Mouse (Mus musculus): ENCODE data around the gene Mchr1. TPM values are rescaled to one million over a fixed set of nuclear protein-coding genes. Genes with fewer than 3 reads are reported as not detected.

Gene Mchr1
- total and polyA plus RNA-seq, 2 experiments from 2014 or later = 4.5 to 4.7 TPM

DNA sequence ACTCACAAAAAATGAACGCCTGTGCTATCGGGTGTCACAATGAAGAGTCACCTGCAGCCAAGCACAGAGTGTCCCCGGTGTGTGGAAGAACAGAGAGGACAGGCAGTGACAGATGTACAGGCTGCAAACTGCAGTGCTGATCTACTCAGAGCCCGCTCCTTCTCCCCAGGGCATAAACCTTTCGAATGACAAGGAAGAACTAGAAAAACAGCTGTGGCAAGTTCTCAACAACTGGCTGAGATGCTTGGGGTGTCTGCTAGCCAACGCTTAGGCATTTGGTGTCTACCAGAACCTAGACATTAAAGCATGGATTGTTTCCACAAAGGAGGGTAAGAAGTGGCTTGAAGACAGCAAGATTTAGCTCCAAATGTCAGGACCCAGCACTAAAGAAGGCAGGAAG, 9.6 kb upstream of the Mchr1 start:
- TF ChIP-seq CTCF (IDR thresholded peaks at IDR 0.05; ENCODE audit: low read depth) = no peak
- Histone ChIP-seq H3K27ac (ENCODE audit: low read depth, low read length) (no peak overlapping the region), H3K4me2 (ENCODE audit: low read depth) (no peak overlapping the region), H3K4me3 (ENCODE audit: low read depth, low read length) (no peak overlapping the region), H3K4me1 (ENCODE audit: insufficient read depth) (no peaks in the 10 kb centered on the region), H3K27me3 (ENCODE audit: insufficient read depth, low read length) (no peaks in the 10 kb centered on the region), H3K36me3 (ENCODE audit: insufficient read depth) (no peaks in the 10 kb centered on the region), H3K9ac (no peak overlapping the region), H3K9me3 (ENCODE audit: low read length) (no peaks in the 10 kb centered on the region)
- ATAC-seq (no peak), DNase-seq (no peak)
- 92% methylated on average over 6 of the region's 6 CpGs for WGBS

DNA sequence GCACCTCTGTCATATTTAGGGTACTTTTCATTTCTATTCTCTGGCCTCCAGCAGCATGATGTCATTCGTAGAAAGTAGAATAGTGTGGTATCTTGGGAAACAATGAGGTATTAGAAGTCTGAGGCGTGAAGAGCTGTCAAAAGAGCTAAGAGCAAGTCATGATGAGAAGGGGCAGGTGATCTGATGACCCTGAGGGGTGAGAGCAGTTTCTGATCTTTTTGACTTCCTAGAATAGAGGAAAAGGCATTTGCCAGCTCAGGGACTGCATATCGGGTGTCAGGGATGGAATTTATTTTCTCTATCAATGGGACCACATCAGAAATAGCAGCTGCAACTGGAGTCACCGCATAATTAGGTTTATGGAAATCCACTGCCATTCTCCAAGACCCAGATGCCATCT, 8.5 kb upstream of the Mchr1 start:
- no peaks in the 10 kb centered on the region for H3K36me3 ChIP-seq (ENCODE audit: insufficient read depth)
- H3K27me3 ChIP-seq (ENCODE audit: insufficient read depth, low read length) = no peaks in the 10 kb centered on the region
- H3K4me3 ChIP-seq (ENCODE audit: low read depth, low read length) = no peak overlapping the region
- H3K27ac ChIP-seq (ENCODE audit: low read depth, low read length) = no peak overlapping the region
- no peak for TF ChIP-seq CTCF (IDR thresholded peaks at IDR 0.05; ENCODE audit: low read depth)
- 49% methylated on average over 4 of the region's 4 CpGs for WGBS
- DNase-seq (no peak), ATAC-seq (no peak)
- no peak overlapping the region for H3K4me2 ChIP-seq (ENCODE audit: low read depth)
- no peaks in the 10 kb centered on the region for H3K9me3 ChIP-seq (ENCODE audit: low read length)
- no peaks in the 10 kb centered on the region for H3K4me1 ChIP-seq (ENCODE audit: insufficient read depth)
- H3K9ac ChIP-seq = no peak overlapping the region

DNA sequence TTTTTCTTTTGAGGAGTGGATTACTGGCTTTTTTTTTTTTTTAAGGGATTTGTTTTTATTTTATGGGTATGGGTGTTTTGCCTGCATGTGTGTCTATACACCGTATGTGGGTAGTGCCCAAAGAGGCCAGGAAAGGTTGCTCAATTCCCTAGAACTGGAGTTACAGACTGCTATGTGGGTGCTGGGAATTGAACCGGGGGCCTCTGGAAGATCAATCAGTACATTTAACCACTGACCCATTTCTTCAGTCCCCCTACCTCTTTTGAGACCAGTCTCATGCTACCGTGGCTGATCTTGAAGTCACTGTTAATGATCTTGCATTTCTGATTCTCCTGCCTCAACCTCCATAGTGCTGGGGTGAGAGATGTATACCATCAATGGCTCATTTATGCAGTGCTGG, 8.0 kb upstream of the Mchr1 start:
- Histone ChIP-seq H3K9me3 (ENCODE audit: low read length) (no peaks in the 10 kb centered on the region), H3K4me2 (ENCODE audit: low read depth) (no peak overlapping the region), H3K27me3 (ENCODE audit: insufficient read depth, low read length) (no peaks in the 10 kb centered on the region), H3K4me1 (ENCODE audit: insufficient read depth) (no peaks in the 10 kb centered on the region), H3K36me3 (ENCODE audit: insufficient read depth) (no peaks in the 10 kb centered on the region), H3K27ac (ENCODE audit: low read depth, low read length) (no peak overlapping the region), H3K9ac (no peak overlapping the region), H3K4me3 (ENCODE audit: low read depth, low read length) (no peak overlapping the region)
- no peak for TF ChIP-seq CTCF (IDR thresholded peaks at IDR 0.05; ENCODE audit: low read depth)
- 92% methylated on average over 3 of the region's 3 CpGs for WGBS
- no peak for ATAC-seq
- DNase-seq = no peak

DNA sequence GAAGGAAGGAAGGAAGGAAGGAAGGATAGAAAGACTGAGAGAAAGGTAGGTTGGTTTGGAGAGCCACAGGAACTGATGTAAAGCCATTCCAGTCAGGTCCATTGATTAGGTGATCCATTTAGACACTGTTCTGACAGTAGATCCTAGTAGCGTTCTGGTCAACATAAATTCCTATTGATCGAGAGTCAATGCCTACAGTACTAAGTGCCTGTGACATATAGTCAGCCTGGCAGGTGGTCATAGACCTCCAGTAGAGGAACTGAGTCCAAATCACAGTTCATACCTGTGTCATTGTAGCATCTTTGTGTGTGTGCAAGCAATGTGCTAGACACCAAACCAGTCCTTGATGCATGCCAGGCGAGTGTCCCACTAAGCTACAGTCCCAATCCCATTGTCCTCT, 7.0 kb upstream of the Mchr1 start:
- DNase-seq (no peak), ATAC-seq (no peak)
- H3K9ac ChIP-seq = no peak overlapping the region
- WGBS = 82% methylated on average over 3 of the region's 3 CpGs
- no peaks in the 10 kb centered on the region for H3K36me3 ChIP-seq (ENCODE audit: insufficient read depth)
- H3K4me1 ChIP-seq (ENCODE audit: insufficient read depth) = no peaks in the 10 kb centered on the region
- H3K9me3 ChIP-seq (ENCODE audit: low read length) = no peaks in the 10 kb centered on the region
- H3K4me3 ChIP-seq (ENCODE audit: low read depth, low read length) = no peak overlapping the region
- H3K4me2 ChIP-seq (ENCODE audit: low read depth) = no peak overlapping the region
- TF ChIP-seq CTCF (IDR thresholded peaks at IDR 0.05; ENCODE audit: low read depth) = no peak
- H3K27me3 ChIP-seq (ENCODE audit: insufficient read depth, low read length) = no peaks in the 10 kb centered on the region
- H3K27ac ChIP-seq (ENCODE audit: low read depth, low read length) = no peak overlapping the region

DNA sequence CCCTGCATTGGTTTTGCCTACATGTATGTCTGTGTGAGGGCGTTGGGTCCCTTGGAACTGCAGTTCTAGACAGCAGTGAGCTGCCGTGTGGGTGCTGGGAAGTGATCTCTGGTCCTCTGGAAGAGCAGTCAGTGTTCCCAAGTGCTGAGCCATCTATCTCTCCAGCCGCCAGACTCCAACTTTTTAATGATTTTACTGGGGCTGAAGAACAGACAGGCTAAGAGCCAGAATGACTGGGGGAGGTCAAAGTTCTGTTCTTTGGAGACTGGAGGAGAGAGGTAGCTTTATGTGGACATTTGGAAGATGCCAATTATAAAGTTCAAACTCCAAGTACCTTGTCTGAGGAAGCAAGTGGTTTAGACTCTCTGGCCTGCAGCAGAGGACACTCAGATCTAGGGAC, 5.5 kb upstream of the Mchr1 start:
- H3K9me3 ChIP-seq (ENCODE audit: low read length) = no peaks in the 10 kb centered on the region
- DNase-seq (no peak), ATAC-seq (no peak)
- 72% methylated on average over 3 of the region's 3 CpGs for WGBS
- H3K4me2 ChIP-seq (ENCODE audit: low read depth) = no peak overlapping the region
- H3K4me1 ChIP-seq (ENCODE audit: insufficient read depth) = no peaks in the 10 kb centered on the region
- H3K27ac ChIP-seq (ENCODE audit: low read depth, low read length) = no peak overlapping the region
- no peak overlapping the region for H3K4me3 ChIP-seq (ENCODE audit: low read depth, low read length)
- TF ChIP-seq CTCF (IDR thresholded peaks at IDR 0.05; ENCODE audit: low read depth) = no peak
- no peak overlapping the region for H3K9ac ChIP-seq
- no peaks in the 10 kb centered on the region for H3K36me3 ChIP-seq (ENCODE audit: insufficient read depth)
- no peaks in the 10 kb centered on the region for H3K27me3 ChIP-seq (ENCODE audit: insufficient read depth, low read length)

DNA sequence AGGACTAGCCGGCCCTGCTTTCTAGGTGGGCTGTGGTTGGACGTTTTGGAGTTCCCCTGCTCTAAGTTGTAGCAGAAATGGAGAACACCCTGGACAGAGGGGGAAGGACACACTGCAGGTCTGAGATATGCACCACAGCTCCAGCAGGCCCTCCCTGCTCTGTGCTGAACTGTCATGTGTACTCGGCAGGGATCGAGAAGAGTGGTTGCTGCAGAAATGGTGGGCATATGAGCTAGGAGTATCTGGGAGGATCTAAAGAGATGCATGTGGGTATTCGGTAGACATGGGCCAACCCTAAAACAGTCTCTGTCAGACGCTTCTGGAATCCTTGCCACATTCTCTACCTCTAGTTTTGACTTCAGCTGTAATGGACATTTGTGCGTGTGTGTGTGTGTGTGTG, 4.0 kb upstream of the Mchr1 start:
- no peak overlapping the region for H3K9ac ChIP-seq
- H3K4me1 ChIP-seq (ENCODE audit: insufficient read depth) = no peaks in the 10 kb centered on the region
- no peaks in the 10 kb centered on the region for H3K9me3 ChIP-seq (ENCODE audit: low read length)
- no peak for ATAC-seq
- H3K4me3 ChIP-seq (ENCODE audit: low read depth, low read length) = no peak overlapping the region
- no peak overlapping the region for H3K27ac ChIP-seq (ENCODE audit: low read depth, low read length)
- no peak for TF ChIP-seq CTCF (IDR thresholded peaks at IDR 0.05; ENCODE audit: low read depth)
- no peaks in the 10 kb centered on the region for H3K27me3 ChIP-seq (ENCODE audit: insufficient read depth, low read length)
- no peaks in the 10 kb centered on the region for H3K36me3 ChIP-seq (ENCODE audit: insufficient read depth)
- 84% methylated on average over 7 of the region's 7 CpGs for WGBS
- DNase-seq = no peak
- H3K4me2 ChIP-seq (ENCODE audit: low read depth) = no peak overlapping the region

DNA sequence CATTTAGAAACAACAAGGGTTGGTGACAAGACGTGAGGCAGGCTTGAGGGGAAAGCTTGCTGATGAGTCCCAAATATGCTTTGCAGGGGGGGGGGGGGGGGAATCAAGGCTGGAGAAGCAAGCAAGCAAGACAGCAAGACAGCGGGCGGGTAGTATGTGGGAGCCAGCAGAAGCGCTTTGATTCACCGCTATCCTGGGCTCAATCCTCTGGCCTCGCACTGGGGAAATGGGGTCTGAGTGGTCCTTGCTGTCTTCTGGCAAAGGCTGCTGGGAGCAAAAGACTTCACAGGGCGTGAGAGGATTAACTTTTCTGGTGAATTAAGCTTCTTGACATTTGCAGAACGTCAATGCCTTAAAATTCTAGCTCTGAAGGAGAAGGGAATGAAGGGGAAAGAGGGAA, 763 bp downstream of the Mchr1 start:
- no peaks in the 10 kb centered on the region for H3K36me3 ChIP-seq (ENCODE audit: insufficient read depth)
- peak overlapping the region; percentile 47 for H3K4me3 ChIP-seq (ENCODE audit: low read depth, low read length)
- H3K9me3 ChIP-seq (ENCODE audit: low read length) = no peaks in the 10 kb centered on the region
- H3K4me1 ChIP-seq (ENCODE audit: insufficient read depth) = no peaks in the 10 kb centered on the region
- peak overlapping the region; percentile 58 for H3K9ac ChIP-seq
- H3K27me3 ChIP-seq (ENCODE audit: insufficient read depth, low read length) = no peaks in the 10 kb centered on the region
- peak overlapping the region; percentile 93 for H3K4me2 ChIP-seq (ENCODE audit: low read depth)
- 5% methylated on average over 8 of the region's 8 CpGs for WGBS
- DNase-seq (no peak), ATAC-seq (no peak)
- no peak for TF ChIP-seq CTCF (IDR thresholded peaks at IDR 0.05; ENCODE audit: low read depth)
- H3K27ac ChIP-seq (ENCODE audit: low read depth, low read length) = no peak overlapping the region

DNA sequence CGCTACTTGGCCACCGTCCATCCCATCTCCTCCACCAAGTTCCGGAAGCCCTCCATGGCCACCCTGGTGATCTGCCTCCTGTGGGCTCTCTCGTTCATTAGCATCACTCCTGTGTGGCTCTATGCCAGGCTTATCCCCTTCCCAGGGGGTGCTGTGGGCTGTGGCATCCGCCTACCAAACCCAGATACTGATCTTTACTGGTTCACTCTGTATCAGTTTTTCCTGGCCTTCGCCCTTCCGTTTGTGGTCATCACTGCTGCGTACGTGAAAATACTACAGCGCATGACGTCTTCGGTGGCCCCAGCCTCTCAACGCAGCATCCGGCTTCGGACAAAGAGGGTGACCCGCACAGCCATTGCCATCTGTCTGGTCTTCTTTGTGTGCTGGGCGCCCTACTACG, 2.2 kb downstream of the Mchr1 start:
- Histone ChIP-seq H3K9me3 (ENCODE audit: low read length) (no peaks in the 10 kb centered on the region), H3K27me3 (ENCODE audit: insufficient read depth, low read length) (no peaks in the 10 kb centered on the region), H3K36me3 (ENCODE audit: insufficient read depth) (no peaks in the 10 kb centered on the region), H3K9ac (no peak overlapping the region), H3K4me2 (ENCODE audit: low read depth) (no peak overlapping the region), H3K4me1 (ENCODE audit: insufficient read depth) (no peaks in the 10 kb centered on the region), H3K27ac (ENCODE audit: low read depth, low read length) (no peak overlapping the region), H3K4me3 (ENCODE audit: low read depth, low read length) (no peak overlapping the region)
- no peak for DNase-seq
- TF ChIP-seq CTCF (IDR thresholded peaks at IDR 0.05; ENCODE audit: low read depth) = no peak
- 92% methylated on average over 18 of the region's 18 CpGs for WGBS
- ATAC-seq = no peak

Data from forebrain, postnatal 0 days (tissue).